Mouse (Mus musculus) cerebellum, adult 18-20 months (tissue): ENCODE results near the gene Nova2.

Experiments used
- DNase-seq, 2 experiments: peaks; one replicate each; pipeline ENCODE4 v3.0.0; 2021

The Nova2 gene

GRCm38 (mm10) chr7:18925162-18925938 lies at the start of gene Nova2:
Gene Nova2 (plus strand): TSS chr7:18925888.
- peak; percentile 97 to 98 for DNase-seq

- no peak for DNase-seq
These were observed 47.0 kb upstream of the Nova2 start for GRCm38 (mm10) chr7:18878691-18879090.

- no peak for DNase-seq
These were observed 41.5 kb upstream of the Nova2 start for GRCm38 (mm10) chr7:18883991-18884744.

- DNase-seq, result no peak
These were observed 40.8 kb upstream of the Nova2 start for GRCm38 (mm10) chr7:18884745-18885422.

GRCm38 (mm10) chr7:18886963-18887362 lies 38.7 kb upstream of the Nova2 start:
- DNase-seq, result no peak

- DNase-seq, result no peak
These were observed 34.8 kb upstream of the Nova2 start for GRCm38 (mm10) chr7:18890848-18891247.

GRCm38 (mm10) chr7:18891872-18892599 lies 33.7 kb upstream of the Nova2 start:
- peak; percentile 93 to 94 for DNase-seq

GRCm38 (mm10) chr7:18893009-18893408 lies 32.7 kb upstream of the Nova2 start:
- DNase-seq, result peak; percentile 29 to 37

GRCm38 (mm10) chr7:18893651-18894430 lies 31.8 kb upstream of the Nova2 start:
- peak; percentile 85 to 88 for DNase-seq

GRCm38 (mm10) chr7:18896536-18896935 lies 29.2 kb upstream of the Nova2 start:
- DNase-seq, result peak; percentile 51 to 61

- no peak for DNase-seq
These were observed 25.2 kb upstream of the Nova2 start for GRCm38 (mm10) chr7:18900513-18900912.

- DNase-seq, result no peak
These were observed 23.2 kb upstream of the Nova2 start for GRCm38 (mm10) chr7:18902486-18902885.

- no peak for DNase-seq
These were observed 20.7 kb upstream of the Nova2 start for GRCm38 (mm10) chr7:18904971-18905370.

- DNase-seq, result no peak
These were observed 15.9 kb upstream of the Nova2 start for GRCm38 (mm10) chr7:18909797-18910196.

- peak; percentile 93 for DNase-seq
These were observed 15.4 kb upstream of the Nova2 start, which contains the start of gene Ccdc61 for GRCm38 (mm10) chr7:18910241-18910831. Gene Ccdc61 (minus strand): TSS chr7:18910415.

GRCm38 (mm10) chr7:18916254-18916653 lies 9.4 kb upstream of the Nova2 start:
- no peak for DNase-seq

GRCm38 (mm10) chr7:18917931-18918330 lies 7.8 kb upstream of the Nova2 start:
- DNase-seq, result no peak

GRCm38 (mm10) chr7:18921069-18921468 lies 4.6 kb upstream of the Nova2 start:
- DNase-seq, result peak; percentile 79 to 85

- no peak for DNase-seq
These were observed 2.9 kb upstream of the Nova2 start for GRCm38 (mm10) chr7:18922807-18923206.

- DNase-seq, result no peak
These were observed 2.4 kb upstream of the Nova2 start for GRCm38 (mm10) chr7:18923267-18923666.

GRCm38 (mm10) chr7:18923711-18924191 lies 1.9 kb upstream of the Nova2 start:
- DNase-seq, result peak in 1 of 2 experiments; percentile 18
